Mouse (Mus musculus) olfactory bulb, adult 2 months (tissue): ENCODE measurements around the gene Gm10643.

ENCODE experiments used
- CTCF ChIP-seq: fragments of 200-500 bp; IDR thresholded peaks from 2 replicates; pipeline ENCODE4 v1.5.1; 2012; ENCODE audit warnings: low read depth, mild to moderate bottlenecking, low read length, moderate library complexity; ENCODE audit not compliant: insufficient read depth
- POLR2A ChIP-seq: fragments of 200-500 bp; IDR thresholded peaks from 2 replicates; pipeline ENCODE4 v1.6.1; 2012; ENCODE audit warnings: mild to moderate bottlenecking, low read depth, low read length, moderate library complexity; ENCODE audit not compliant: insufficient read depth

GRCm38 (mm10) chr8:84103601-84104000 is 38.7 kb upstream of the Gm10643 start:
- TF ChIP-seq POLR2A, result no peak
- no peak for TF ChIP-seq CTCF
